Mouse (Mus musculus) embryo, embryonic 11.5 days (tissue): ENCODE results near the gene Gmds.

Experiments used
- DNase-seq: peaks from one replicate; pipeline ENCODE4 v3.0.0-alpha.2; 2012; ENCODE audit warnings: low read depth, low spot score

The Gmds gene

GRCm38 (mm10) chr13:31812701-31813100, 525.8 kb downstream of the Gmds start:
- DNase-seq = no peak

DNA sequence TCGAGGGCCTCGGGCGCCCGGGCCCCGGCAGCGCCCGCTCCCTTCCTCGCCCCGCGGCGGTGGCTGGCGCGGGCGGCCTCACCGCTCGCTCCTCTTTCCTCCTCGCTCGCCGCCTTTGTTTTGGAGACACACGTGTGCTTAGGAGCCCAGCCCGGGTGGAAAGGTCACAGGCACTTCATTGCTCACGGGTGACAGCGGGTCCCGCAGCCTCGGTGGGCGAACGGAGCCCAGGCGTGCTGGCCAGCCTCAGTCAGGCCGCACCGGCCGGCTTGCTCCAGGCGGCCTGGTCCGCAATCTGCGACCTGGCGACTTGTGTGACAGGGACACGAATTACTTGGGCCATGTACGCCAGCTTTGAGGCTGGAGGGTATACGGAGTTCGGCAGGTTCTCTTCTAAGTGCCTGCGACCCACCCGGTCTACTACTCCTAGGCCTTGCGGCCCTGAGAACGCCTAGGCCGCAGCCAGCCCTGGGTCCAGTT, 527.0 kb downstream of the Gmds start:
- DNase-seq = no peak

GRCm38 (mm10) chr13:31810693-31811541, 527.6 kb downstream of the Gmds start:
- no peak for DNase-seq

- no peak for DNase-seq
Observed at GRCm38 (mm10) chr13:31810375-31810692, 528.2 kb downstream of the Gmds start.

DNA sequence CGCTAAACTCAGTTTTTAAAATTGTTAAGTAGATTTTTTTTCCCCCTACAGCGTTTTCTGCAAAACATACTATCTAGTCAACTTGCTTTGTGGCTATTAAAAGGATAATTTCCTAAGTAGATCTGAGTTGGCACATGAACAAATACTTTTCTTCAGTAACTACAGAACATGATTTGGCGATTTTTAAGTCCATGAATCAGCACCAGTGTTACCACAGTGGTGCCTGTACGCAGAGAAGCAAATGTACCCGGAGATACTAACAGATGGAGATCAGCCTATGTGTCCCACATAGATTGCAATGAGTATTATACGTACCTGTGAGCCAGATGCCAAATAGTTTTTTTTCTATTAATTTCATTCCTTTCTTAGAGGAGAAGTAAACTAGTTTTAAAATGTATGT, 528.8 kb downstream of the Gmds start:
- no peak for DNase-seq

GRCm38 (mm10) chr13:31808804-31809420, 529.6 kb downstream of the Gmds start:
- no peak for DNase-seq

DNA sequence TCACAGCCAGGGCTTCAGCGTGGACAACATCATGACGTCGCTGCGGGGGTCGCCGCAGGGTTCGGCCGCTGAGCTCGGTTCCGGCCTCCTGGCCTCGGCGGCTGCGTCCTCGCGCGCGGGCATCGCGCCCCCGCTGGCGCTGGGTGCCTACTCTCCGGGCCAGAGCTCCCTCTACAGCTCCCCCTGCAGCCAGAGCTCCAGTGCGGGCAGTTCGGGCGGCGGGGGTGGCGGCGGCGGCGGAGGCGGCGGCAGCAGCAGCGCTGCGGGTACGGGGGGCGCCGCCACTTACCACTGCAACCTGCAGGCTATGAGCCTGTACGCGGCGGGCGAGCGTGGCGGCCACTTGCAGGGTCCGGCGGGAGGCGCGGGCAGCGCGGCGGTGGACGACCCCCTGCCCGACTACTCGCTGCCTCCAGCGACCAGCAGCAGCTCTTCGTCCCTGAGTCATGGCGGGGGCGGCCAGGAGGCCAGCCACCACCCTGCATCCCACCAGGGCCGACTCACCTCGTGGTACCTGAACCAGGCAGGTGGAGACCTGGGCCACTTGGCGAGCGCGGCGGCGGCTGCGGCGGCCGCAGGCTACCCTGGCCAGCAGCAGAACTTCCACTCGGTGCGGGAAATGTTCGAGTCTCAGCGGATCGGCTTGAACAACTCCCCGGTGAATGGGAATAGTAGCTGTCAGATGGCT, 530.3 kb downstream of the Gmds start:
- no peak for DNase-seq

DNA sequence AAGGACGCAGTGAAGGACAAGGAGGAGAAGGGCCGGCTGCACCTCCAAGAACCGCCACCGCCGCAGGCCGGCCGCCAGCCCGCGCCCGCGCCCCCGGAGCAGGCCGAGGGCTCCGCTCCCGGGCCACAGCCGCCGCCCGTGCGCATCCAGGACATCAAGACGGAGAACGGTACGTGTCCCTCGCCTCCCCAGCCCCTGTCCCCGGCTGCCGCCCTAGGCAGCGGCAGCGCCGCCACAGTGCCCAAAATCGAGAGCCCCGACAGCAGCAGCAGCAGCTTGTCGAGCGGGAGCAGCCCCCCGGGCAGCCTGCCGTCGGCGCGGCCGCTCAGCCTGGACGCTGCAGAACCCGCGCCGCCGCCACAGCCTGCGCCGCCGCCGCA, 530.8 kb downstream of the Gmds start:
- DNase-seq = no peak

GRCm38 (mm10) chr13:31806890-31807735, 531.4 kb downstream of the Gmds start:
- DNase-seq = no peak

GRCm38 (mm10) chr13:31806428-31806832, 532.1 kb downstream of the Gmds start, which contains the start of gene Foxc1:
Gene Foxc1 (plus strand): TSS chr13:31806633.
- DNase-seq = peak; percentile 78

DNA sequence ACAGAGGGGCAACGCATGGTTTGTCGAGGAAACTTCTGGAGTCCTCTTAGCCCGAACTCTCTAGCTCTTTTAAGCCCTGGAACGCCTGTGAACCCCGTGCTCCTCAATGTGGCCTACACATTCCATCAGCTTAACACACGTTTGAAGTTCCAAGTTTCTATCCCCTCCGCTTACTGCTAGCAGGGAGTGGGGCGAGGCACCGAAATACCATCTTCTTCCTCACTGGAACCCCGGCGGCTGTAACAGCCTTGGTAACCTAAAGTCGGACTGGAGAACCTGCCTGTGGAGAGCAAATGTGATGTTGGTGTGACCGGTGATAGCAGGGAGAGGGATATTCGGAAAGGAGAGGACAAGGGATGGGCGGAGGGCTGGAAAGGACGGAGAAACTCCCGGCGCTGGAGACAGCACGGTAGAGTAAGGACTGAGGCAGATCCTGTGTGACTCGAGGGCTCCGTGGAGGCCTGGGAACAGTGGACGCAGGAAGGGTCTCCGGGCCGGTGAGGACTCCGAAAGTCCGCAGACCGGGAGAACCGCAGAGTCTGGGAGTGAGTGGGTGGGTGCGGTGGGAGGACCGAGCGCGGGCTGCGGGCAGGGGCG, 532.6 kb downstream of the Gmds start:
- no peak for DNase-seq

- DNase-seq = no peak
Observed at GRCm38 (mm10) chr13:31804571-31804970, 534.0 kb downstream of the Gmds start.

DNA sequence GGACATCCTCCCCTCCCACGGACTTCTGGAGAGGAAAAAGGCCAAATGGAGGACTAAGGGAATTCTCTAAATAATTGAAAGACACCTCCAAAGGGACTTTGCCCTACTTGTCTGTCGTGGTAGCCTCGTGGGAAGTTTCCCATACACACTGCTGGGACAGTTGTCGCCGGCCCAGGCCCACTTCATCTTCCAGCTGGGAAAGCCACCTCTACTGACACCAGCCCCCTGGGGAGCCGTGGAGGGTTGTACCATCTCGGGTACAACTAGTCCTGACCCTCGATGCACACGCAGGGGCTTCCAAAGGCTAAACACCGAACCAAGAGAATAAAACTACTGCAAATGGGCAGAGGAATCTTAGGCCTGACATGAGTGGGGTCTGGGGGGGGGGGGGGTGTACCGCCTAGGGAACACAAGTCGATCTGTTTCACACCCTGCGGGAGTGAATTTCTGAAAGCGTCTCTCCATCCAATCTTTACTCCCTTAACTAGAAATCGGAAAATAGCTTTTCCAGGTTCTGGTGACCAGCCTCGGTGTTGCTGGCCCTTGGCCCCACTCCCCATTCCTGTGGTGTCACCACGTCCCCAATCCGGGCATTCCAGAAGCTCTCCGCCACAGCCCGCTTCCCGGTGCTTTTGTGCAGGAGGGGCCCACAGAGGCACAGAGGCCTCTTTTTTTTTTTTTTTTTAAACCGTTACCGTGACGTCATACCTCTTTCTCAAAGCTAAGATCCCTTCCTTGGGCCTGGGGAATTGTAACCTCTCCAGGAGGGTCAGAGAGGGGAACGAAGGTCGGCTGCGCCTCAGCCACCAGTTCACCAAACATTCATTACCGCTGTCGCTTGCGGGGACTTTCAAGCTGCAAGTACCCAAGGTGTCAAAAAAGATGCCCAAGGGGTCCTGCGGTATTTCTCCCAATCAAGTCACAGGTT, 535.1 kb downstream of the Gmds start:
- DNase-seq = no peak

DNA sequence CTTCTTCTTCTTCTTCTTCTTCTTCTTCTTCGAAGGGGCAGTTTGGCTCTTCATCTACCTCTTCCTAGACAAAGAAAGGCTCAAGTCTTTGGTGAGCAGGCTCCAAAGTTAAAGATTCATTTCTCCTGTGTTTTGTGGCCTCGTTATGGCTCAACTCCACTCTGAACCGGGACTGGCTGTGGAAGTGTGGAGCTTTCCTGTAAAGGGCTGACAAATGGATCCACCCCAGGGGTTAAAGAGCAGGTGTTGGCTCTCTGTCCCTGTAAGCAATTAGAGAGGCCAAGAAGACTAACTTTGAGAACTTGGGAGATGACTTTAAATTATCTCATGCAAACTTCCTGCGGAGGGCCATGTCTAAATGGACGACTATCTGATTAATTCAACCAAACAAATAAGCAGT, 536.1 kb downstream of the Gmds start:
- DNase-seq = no peak

- DNase-seq = no peak
Observed at GRCm38 (mm10) chr13:31801703-31802305, 536.7 kb downstream of the Gmds start.

GRCm38 (mm10) chr13:31800581-31801576, 537.7 kb downstream of the Gmds start:
- DNase-seq = peak; percentile 74

DNA sequence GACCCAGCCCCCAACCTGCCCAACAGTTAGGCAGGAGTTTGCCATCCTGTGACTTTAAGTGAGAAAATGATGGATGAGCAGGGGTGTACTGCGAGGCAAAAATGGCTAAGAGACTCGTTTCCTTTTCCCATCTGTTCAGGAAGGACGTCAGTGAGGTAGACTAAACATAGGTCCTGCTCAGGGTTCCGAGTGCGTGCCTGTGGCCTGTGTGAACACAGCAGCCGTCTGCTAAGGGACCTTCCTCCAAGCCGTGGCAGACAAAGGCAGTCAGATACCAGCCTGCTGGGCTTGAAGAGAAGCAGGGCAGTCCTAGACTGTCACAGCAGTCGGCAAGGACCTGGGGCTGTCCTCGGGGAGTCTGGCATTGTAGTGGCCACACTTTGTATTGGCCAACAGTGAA, 540.5 kb downstream of the Gmds start:
- no peak for DNase-seq

- no peak for DNase-seq
Observed at GRCm38 (mm10) chr13:31797346-31797745, 541.2 kb downstream of the Gmds start.
